15 mouse cellular contexts compared by ENCODE assay signal in genomic region chr4:59379876-59380275, GRCm38 (mm10). TPM values are rescaled to one million over a fixed set of nuclear protein-coding genes. Genes with fewer than 3 reads are reported as not detected.
A peak's percentile ranks its signal among the peaks of the same experiment; 100 is the strongest.
DNase-seq lines count a peak whose midpoint lies in the region; ATAC-seq lines count a peak whose summit lies in the region.
"Had no signal": no experiment of that assay in that cellular context is flagged by ENCODE, and none has a peak within 500 bp of the region (broad histone marks: within the 10 kb centered on the region; RNA-seq: fewer than 3 reads in every experiment).

No protein-coding gene starts in this region.

- DNase-seq in lung, postnatal 36 days, result peak; percentile 26
- no peak for DNase-seq in lung, postnatal 4 days
- no peak for DNase-seq in kidney, postnatal 25 days
- DNase-seq: adrenal gland, adult 2 months; adrenal gland, postnatal 10 days; adrenal gland, postnatal 25 days; cerebellum, adult 11 months; cerebellum, adult 18-20 months; cerebellum, adult 8-10 months; cerebellum, adult 9-11 months; cerebellum, postnatal 14 days; cerebellum, postnatal 36 days; forebrain, postnatal 0 days had no signal

- ATAC-seq in common myeloid progenitor, adult 5-6 weeks (replicated peaks; ENCODE audit: low read depth, poor library complexity, severe bottlenecking), result peak; percentile 56; the same call in 1 of the 2 replicates
- ATAC-seq in granulocyte monocyte progenitor cell, adult 5-6 weeks (replicated peaks; ENCODE audit: poor library complexity, severe bottlenecking), result peak; percentile 69

RNA-seq across cellular contexts. Expression of gene Susd1, which starts 58.6 kb away (rescaled TPM):
- 104 and 126 TPM in 2 replicates for total RNA-seq in common myeloid progenitor, adult 5-6 weeks (2017)
- 63.2 and 74.8 TPM in 2 replicates for total RNA-seq in granulocyte monocyte progenitor cell, adult 5-6 weeks (2014; fragmentation: Nextera tagmentation)
- total RNA-seq in granulocyte monocyte progenitor cell, adult 5-6 weeks (2017), result 94.4 and 95.7 TPM in 2 replicates
